Mouse (Mus musculus) heart, postnatal 36 days (tissue): ENCODE data around the gene Dalrd3. TPM values are rescaled to one million over a fixed set of nuclear protein-coding genes. Genes with fewer than 3 reads are reported as not detected.

Experiments used
- DNase-seq, 2 experiments: peaks; one replicate each; pipeline ENCODE4 v3.0.0; 2021 to 2022
- intact Hi-C: fragments of 180-260 bp; cut with DNase I; formaldehyde crosslinking; loops from one replicate; pipeline ENCODE4 v1.15.1; 2025
- total RNA-seq, 2 experiments: library from RNA; stranded (reverse); gene quantifications; 2 replicates each; pipeline ENCODE4 v1.2.3; 2021

Dalrd3 gene
- 10 to 100 TPM; 21.2 to 24.3 TPM for total RNA-seq

- intact Hi-C loops, result no loop called here
- peak; percentile 80 for DNase-seq
Observed at GRCm38 (mm10) chr9:108569381-108570206, at the start of gene Dalrd3. Dalrd3 (plus strand) TSS chr9:108569886.

GRCm38 (mm10) chr9:108521604-108522003 is 48.1 kb upstream of the Dalrd3 start:
- intact Hi-C loops, result no loop called here
- no peak for DNase-seq

- intact Hi-C loops, result no loop called here
- no peak for DNase-seq
Observed at GRCm38 (mm10) chr9:108523341-108523740, 46.3 kb upstream of the Dalrd3 start.

GRCm38 (mm10) chr9:108525400-108525799 is 44.3 kb upstream of the Dalrd3 start:
- intact Hi-C loops, result no loop called here
- no peak for DNase-seq

GRCm38 (mm10) chr9:108530954-108531353 is 38.7 kb upstream of the Dalrd3 start:
- no peak for DNase-seq
- intact Hi-C loops, result no loop called here

- no peak for DNase-seq
- intact Hi-C loops, result no loop called here
Observed at GRCm38 (mm10) chr9:108531496-108531895, 38.2 kb upstream of the Dalrd3 start.

GRCm38 (mm10) chr9:108540846-108541245 is 28.8 kb upstream of the Dalrd3 start:
- DNase-seq, result no peak
- intact Hi-C loops, result no loop called here

- intact Hi-C loops, result no loop called here
- DNase-seq, result no peak
Observed at GRCm38 (mm10) chr9:108545986-108546385, 23.7 kb upstream of the Dalrd3 start.

- no peak for DNase-seq
- intact Hi-C loops, result no loop called here
Observed at GRCm38 (mm10) chr9:108546875-108547274, 22.8 kb upstream of the Dalrd3 start.

- intact Hi-C loops, result loop anchor here (5.0 kb wide), 1 partner anchor 687 kb away; the partner anchor contains the start of gene Rbm6
- DNase-seq, result no peak
Observed at GRCm38 (mm10) chr9:108559169-108559568, 10.5 kb upstream of the Dalrd3 start.

GRCm38 (mm10) chr9:108560227-108560841 is 9.4 kb upstream of the Dalrd3 start, which contains the start of gene Impdh2:
Impdh2 (plus strand) TSS chr9:108560286.
- intact Hi-C loops, result no loop called here
- peak; percentile 94 to 95 for DNase-seq

- intact Hi-C loops, result no loop called here
- no peak for DNase-seq
Observed at GRCm38 (mm10) chr9:108563671-108564070, 6.0 kb upstream of the Dalrd3 start.

GRCm38 (mm10) chr9:108564131-108564530 is 5.6 kb upstream of the Dalrd3 start:
- intact Hi-C loops, result no loop called here
- no peak for DNase-seq

- DNase-seq, result no peak
- intact Hi-C loops, result no loop called here
Observed at GRCm38 (mm10) chr9:108565881-108566814, 3.5 kb upstream of the Dalrd3 start.

- intact Hi-C loops, result loop anchor here (1.0 kb wide), 1 partner anchor 82 kb away; the partner anchor contains the start of gene Arih2
- peak; percentile 96 to 98 for DNase-seq
Observed at GRCm38 (mm10) chr9:108566815-108567776, 2.6 kb upstream of the Dalrd3 start, which contains the start of gene Ndufaf3. Ndufaf3 (minus strand) TSS chr9:108567434.

- peak in 1 of 2 experiments; percentile 41 for DNase-seq
- intact Hi-C loops, result loop anchor here (1.0 kb wide), 1 partner anchor 81 kb away; the partner anchor contains the start of gene Arih2
Observed at GRCm38 (mm10) chr9:108567931-108568419, 1.7 kb upstream of the Dalrd3 start.

GRCm38 (mm10) chr9:108568511-108568921 is 1.2 kb upstream of the Dalrd3 start:
- no peak for DNase-seq
- intact Hi-C loops, result no loop called here

- peak; percentile 70 to 80 for DNase-seq
- intact Hi-C loops, result no loop called here
Observed at GRCm38 (mm10) chr9:108570207-108570896, 666 bp downstream of the Dalrd3 start.
